Mouse (Mus musculus) gastrocnemius, adult 2 months (tissue): Measurements from ENCODE around the gene Unc13a. TPM values are rescaled to one million over a fixed set of nuclear protein-coding genes. Genes with fewer than 3 reads are reported as not detected.
A peak's percentile ranks its signal among the peaks of the same experiment; 100 is the strongest.

Source experiments
- DNase-seq: peaks from one replicate; pipeline ENCODE4 v3.0.0; 2022
- H3K27ac ChIP-seq: fragments of 200-600 bp; 2 replicates; pipeline ENCODE4 v1.8.1; 2022; ENCODE audit warnings: mild to moderate bottlenecking
- H3K4me3 ChIP-seq: fragments of 200-600 bp; 2 replicates; pipeline ENCODE4 v1.8.1; 2022; ENCODE audit warnings: mild to moderate bottlenecking, moderate library complexity
- CTCF ChIP-seq: fragments of 200-600 bp; IDR thresholded peaks from 2 replicates; pipeline ENCODE4 v1.8.1; 2022; ENCODE audit warnings: antibody characterized with exemption, mild to moderate bottlenecking, moderate library complexity
- intact Hi-C: fragments of 180-260 bp; cut with DNase I; formaldehyde crosslinking; loops from one replicate; pipeline ENCODE4 v1.15.1; 2025
- microRNA-seq: library from miRNA; unstranded; fragments of <30 nt; microRNA quantifications from one replicate; pipeline ENCODE4 v1.2.0, GENCODE M21; 2021
- total RNA-seq, 2 experiments: library from RNA; stranded (reverse); gene quantifications; 2 replicates each; pipeline ENCODE4 v1.2.3; 2021

Unc13a gene
- total RNA-seq, 2 experiments from 2014 or later: not detected

DNA sequence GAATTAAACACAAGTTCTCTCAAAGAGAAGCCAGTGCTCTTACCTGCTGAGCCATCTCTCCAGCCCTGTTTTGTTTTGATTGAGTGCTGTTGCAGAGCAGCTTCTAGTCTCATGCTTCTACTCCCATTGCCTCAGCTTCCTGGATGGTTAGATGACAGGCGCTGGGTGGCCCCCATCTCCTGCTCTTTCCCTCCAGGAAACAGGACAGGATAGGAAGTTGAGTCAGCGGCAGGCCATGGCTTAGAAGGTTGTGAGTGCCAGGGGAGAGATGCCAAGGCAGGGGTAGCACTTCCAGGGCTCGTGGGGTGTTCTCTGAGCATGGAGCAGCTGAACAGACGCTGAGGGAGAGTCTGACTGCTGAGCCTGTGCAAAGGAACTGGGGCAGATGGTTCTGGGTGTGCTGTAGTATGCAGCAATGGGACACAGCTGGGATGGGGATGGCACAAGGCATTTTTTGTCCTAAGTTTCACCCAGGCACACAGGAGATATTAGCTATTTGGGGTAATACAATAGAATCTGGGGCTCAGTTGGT is 93.6 kb downstream of the Unc13a start:
- no peak overlapping the region for H3K27ac ChIP-seq
- intact Hi-C loops: no loop called here
- no peak for DNase-seq
- H3K4me3 ChIP-seq: no peak overlapping the region
- no peak for TF ChIP-seq CTCF

DNA sequence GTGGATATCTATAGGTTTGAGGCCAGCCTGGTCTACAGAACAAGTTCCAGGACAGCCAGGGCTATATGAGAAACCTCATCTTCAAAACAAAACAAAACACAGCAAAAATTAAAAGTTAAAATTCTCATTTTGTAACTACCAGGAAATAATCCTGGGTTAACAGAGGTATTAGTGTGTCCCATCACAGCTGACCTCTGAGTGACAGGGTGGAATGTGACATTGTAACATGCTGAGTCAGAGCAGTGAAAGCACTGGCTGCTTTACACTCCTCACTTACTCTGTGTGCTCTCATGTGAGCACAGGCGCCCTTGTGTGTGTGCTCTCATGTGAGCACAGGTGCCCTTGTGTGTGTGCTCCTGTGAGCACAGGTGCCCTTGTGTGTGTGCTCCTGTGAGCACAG is 96.5 kb downstream of the Unc13a start:
- no peak for DNase-seq
- TF ChIP-seq CTCF: no peak
- Histone ChIP-seq H3K27ac (peak overlapping the region; percentile 63), H3K4me3 (no peak overlapping the region)
- intact Hi-C loops: no loop called here

DNA sequence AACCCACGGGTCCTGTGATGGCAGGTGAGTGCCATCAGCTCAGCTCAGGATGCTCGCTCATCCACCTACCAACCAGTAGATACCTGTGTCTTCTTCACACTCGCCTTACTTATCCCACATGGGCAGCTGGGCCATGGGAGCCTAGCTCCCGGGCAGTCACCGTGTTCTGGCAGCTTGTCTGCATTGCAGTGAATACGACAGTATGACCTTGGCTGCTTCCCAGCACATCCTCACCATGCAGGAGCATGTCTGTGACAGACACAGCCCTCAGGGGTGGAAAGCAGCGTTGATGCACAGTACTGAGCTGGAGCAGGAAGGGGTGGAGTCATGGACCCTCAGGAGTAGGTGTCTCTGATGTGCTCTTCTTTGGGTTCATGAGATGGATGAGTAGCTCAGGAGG is 97.1 kb downstream of the Unc13a start:
- intact Hi-C loops: no loop called here
- no peak overlapping the region for H3K4me3 ChIP-seq
- peak overlapping the region; percentile 63; the same call in 1 of the 2 replicates for H3K27ac ChIP-seq
- no peak for TF ChIP-seq CTCF
- DNase-seq: no peak

Small RNA genes within 50 kb of the gene (microRNA-seq; reads per million reads assigned to microRNA genes)
- gene Mir6769b: not detected

Other genes with a start within 250 kb of the Unc13a start
- 10 to 100 TPM; 22.5 to 24.9 TPM for gene Abhd8, start 208.1 kb downstream of the Unc13a start, total RNA-seq
- gene Mrpl34, start 206.8 kb downstream of the Unc13a start, total RNA-seq: 10 to 100 TPM; 59.1 to 84.3 TPM
- 10 to 100 TPM; 26.8 to 31.1 TPM for gene Dda1, start 202.6 kb downstream of the Unc13a start, total RNA-seq
- 10 to 100 TPM; 16.0 to 17.0 TPM for gene Ano8, start 185.8 kb downstream of the Unc13a start, total RNA-seq
- 10 to 100 TPM; 10.1 to 10.7 TPM for gene Gtpbp3, start 183.7 kb downstream of the Unc13a start, total RNA-seq
- 10 to 100 TPM in 1 of 2 experiments, 1 to 10 TPM in 1; 9.3 to 11.6 TPM for gene Plvap, start 160.0 kb downstream of the Unc13a start, total RNA-seq
- gene Ccdc194, start 146.0 kb downstream of the Unc13a start, total RNA-seq: not detected
- gene Bst2, start 134.3 kb downstream of the Unc13a start, total RNA-seq: 1 to 10 TPM; 4.3 to 8.3 TPM
- gene Mvb12a, start 128.8 kb downstream of the Unc13a start, total RNA-seq: 10 to 100 TPM; 21.5 to 27.7 TPM
- gene Tmem221, start 112.9 kb downstream of the Unc13a start, total RNA-seq: not detected
- not detected for gene Nxnl1, start 105.2 kb downstream of the Unc13a start, total RNA-seq
- 100 to 1,000 TPM in 1 of 2 experiments, 10 to 100 TPM in 1; 57.2 to 116 TPM for gene Slc27a1, start 102.9 kb downstream of the Unc13a start, total RNA-seq
- gene Pgls, start 79.6 kb downstream of the Unc13a start, total RNA-seq: 10 to 100 TPM; 19.3 to 28.6 TPM
- gene Fam129c, start 74.1 kb downstream of the Unc13a start, total RNA-seq: 1 to 10 TPM in 1 of 2 experiments, under 1 TPM in 1; 0.79 to 1.4 TPM
- 10 to 100 TPM; 39.6 to 44.3 TPM for gene Colgalt1, start 60.8 kb downstream of the Unc13a start, total RNA-seq
- gene Jak3, start 4.5 kb upstream of the Unc13a start, total RNA-seq: 1 to 10 TPM; 2.1 to 2.5 TPM
- 1 to 10 TPM in 1 of 2 experiments, not detected in 1; 1.4 TPM for gene Insl3, start 17.5 kb upstream of the Unc13a start, total RNA-seq
- 1 to 10 TPM; 2.1 to 2.9 TPM for gene B3gnt3, start 30.0 kb upstream of the Unc13a start, total RNA-seq
- gene Fcho1, start 54.0 kb upstream of the Unc13a start, total RNA-seq: not detected
- 1 to 10 TPM; 2.3 to 2.4 TPM for gene Zfp709, start 210.3 kb upstream of the Unc13a start, total RNA-seq
- 1 to 10 TPM; 2.8 to 4.2 TPM for gene Zfp882, start 236.9 kb upstream of the Unc13a start, total RNA-seq
- gene Zfp617, start 236.9 kb upstream of the Unc13a start, total RNA-seq: 10 to 100 TPM; 19.7 to 20.5 TPM